Mouse (Mus musculus) spleen, embryonic (tissue): Measurements from ENCODE around the gene Ctbp2.

Experiments used
- CTCF ChIA-PET: fragments of 350-600 bp; sonication (Branson Sonifier 250); formaldehyde crosslinking; loops from one replicate; lab custom pipeline; 2022; lab: Charles Lee

Ctbp2 gene

GRCm38 (mm10) chr7:132950613-132951012 lies 173.5 kb downstream of the Ctbp2 start:
- CTCF ChIA-PET = no interaction called here

- CTCF ChIA-PET = no interaction called here
Measured at GRCm38 (mm10) chr7:132949968-132950367, 174.2 kb downstream of the Ctbp2 start.

DNA sequence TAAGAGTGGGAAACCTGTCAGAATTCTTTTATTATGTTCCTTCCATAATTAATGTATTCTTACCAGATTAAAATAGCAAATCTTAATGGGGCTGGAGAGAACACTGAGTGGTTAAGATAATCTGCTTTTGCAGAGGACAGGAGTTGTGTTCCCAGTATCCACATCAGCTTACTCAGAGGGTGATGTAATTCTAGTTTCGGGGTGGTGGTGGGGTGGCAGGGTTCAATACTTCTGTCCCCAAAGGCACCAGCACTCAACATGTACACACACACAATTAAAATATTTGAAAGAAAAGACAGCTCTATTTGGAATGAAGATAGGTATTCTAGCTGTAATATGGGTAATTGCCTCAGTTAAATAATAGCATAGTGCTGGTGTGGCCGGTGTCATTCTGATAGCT lies 183.6 kb downstream of the Ctbp2 start:
- CTCF ChIA-PET = no interaction called here

GRCm38 (mm10) chr7:132939118-132939517 lies 185.0 kb downstream of the Ctbp2 start:
- CTCF ChIA-PET = no interaction called here
